8 mouse cellular contexts compared by ENCODE assay signal in genomic region chr8:12607223-12607622, GRCm38 (mm10). TPM values are rescaled to one million over a fixed set of nuclear protein-coding genes. Genes with fewer than 3 reads are reported as not detected.
DNase-seq lines count a peak whose midpoint lies in the region; ATAC-seq lines count a peak whose summit lies in the region.

No protein-coding gene starts in this region.

- no peaks in the 10 kb centered on the region for H3K27me3 ChIP-seq in embryonic facial prominence, embryonic 11.5 days (ENCODE audit: control insufficient read depth, insufficient read depth, low read length)
- H3K27me3 ChIP-seq in liver, embryonic 13.5 days: peaks cover 21% of the 10 kb centered on the region
- H3K27me3 ChIP-seq in neural tube, embryonic 15.5 days (replicated peaks): peaks cover 7% of the 10 kb centered on the region

- intact Hi-C loops in heart, postnatal 10 days (cut with DNase I): loop anchor here (1.0 to 2.0 kb wide), 2 partner anchors 72 to 650 kb away; no protein-coding TSS in a partner anchor

- DNase-seq in adrenal gland, postnatal 25 days: peak; percentile 65
- peak; percentile 82 for DNase-seq in embryonic facial prominence, embryonic 11.5 days (ENCODE audit: low spot score)
- DNase-seq in heart, postnatal 10 days: peak; percentile 71 to 87
- peak; percentile 86 to 90 for DNase-seq in kidney, postnatal 25 days
- DNase-seq in liver, embryonic 13.5 days: peak; percentile 53
- DNase-seq in testis, postnatal 10 days (ENCODE audit: low spot score): peak; percentile 88

- 21% methylated on average over 6 of the region's 6 CpGs for WGBS in embryonic facial prominence, embryonic 11.5 days
- WGBS in liver, embryonic 13.5 days (ENCODE audit: insufficient replicate concordance): 25% methylated on average over 6 of the region's 6 CpGs
- 27% methylated on average over 6 of the region's 6 CpGs for WGBS in neural tube, embryonic 15.5 days

- H3K4me2 ChIP-seq in embryonic facial prominence, embryonic 11.5 days (ENCODE audit: low read depth, low read length): no peak overlapping the region
- H3K4me2 ChIP-seq in liver, embryonic 13.5 days: no peak overlapping the region
- no peak overlapping the region for H3K4me2 ChIP-seq in neural tube, embryonic 15.5 days

- peak; percentile 94 for ATAC-seq in CD4-positive, CD25-positive, alpha-beta regulatory T cell, adult 4 months
- ATAC-seq in embryonic facial prominence, embryonic 11.5 days (replicated peaks; ENCODE audit: insufficient number of reproducible peaks, low FRiP score, low TSS enrichment, low read depth): no peak; the same call in 1 of the 2 replicates
- peak; percentile 55; the same call in 1 of the 2 replicates for ATAC-seq in liver, embryonic 13.5 days (ENCODE audit: low read depth)
- peak; percentile 55; the same call in 1 of the 2 replicates for ATAC-seq in neural tube, embryonic 15.5 days (ENCODE audit: low FRiP score)

- no peak overlapping the region for H3K4me3 ChIP-seq in embryonic facial prominence, embryonic 11.5 days (ENCODE audit: low read depth, low read length)
- no peak overlapping the region for H3K4me3 ChIP-seq in liver, embryonic 13.5 days (replicated peaks)
- no peak overlapping the region for H3K4me3 ChIP-seq in neural tube, embryonic 15.5 days (replicated peaks)

- H3K9me3 ChIP-seq in embryonic facial prominence, embryonic 11.5 days (replicated peaks; ENCODE audit: control insufficient read depth, low read length): no peaks in the 10 kb centered on the region
- no peaks in the 10 kb centered on the region for H3K9me3 ChIP-seq in liver, embryonic 13.5 days (replicated peaks)
- H3K9me3 ChIP-seq in neural tube, embryonic 15.5 days (replicated peaks): no peaks in the 10 kb centered on the region

- H3K27ac ChIP-seq in embryonic facial prominence, embryonic 11.5 days (replicated peaks; ENCODE audit: low read depth, low read length): no peak overlapping the region
- no peak overlapping the region for H3K27ac ChIP-seq in liver, embryonic 13.5 days
- no peak overlapping the region for H3K27ac ChIP-seq in neural tube, embryonic 15.5 days (replicated peaks)

- no peak overlapping the region for H3K9ac ChIP-seq in embryonic facial prominence, embryonic 11.5 days (replicated peaks; ENCODE audit: low read length)
- no peak overlapping the region for H3K9ac ChIP-seq in liver, embryonic 13.5 days
- H3K9ac ChIP-seq in neural tube, embryonic 15.5 days (replicated peaks): no peak overlapping the region

- no peaks in the 10 kb centered on the region for H3K36me3 ChIP-seq in embryonic facial prominence, embryonic 11.5 days (replicated peaks; ENCODE audit: control insufficient read depth, insufficient read depth, low read depth, low read length)
- no peaks in the 10 kb centered on the region for H3K36me3 ChIP-seq in liver, embryonic 13.5 days
- no peaks in the 10 kb centered on the region for H3K36me3 ChIP-seq in neural tube, embryonic 15.5 days

- H3K4me1 ChIP-seq in embryonic facial prominence, embryonic 11.5 days (ENCODE audit: control insufficient read depth, insufficient read depth, low read length): no peaks in the 10 kb centered on the region
- peaks cover 4% of the 10 kb centered on the region; the same call in 1 of the 2 replicates for H3K4me1 ChIP-seq in liver, embryonic 13.5 days (replicated peaks)
- no peaks in the 10 kb centered on the region for H3K4me1 ChIP-seq in neural tube, embryonic 15.5 days

RNA-seq across cellular contexts. Expression of gene Spaca7, which starts 34.4 kb away (rescaled TPM):
- not detected for polyA plus RNA-seq in CD4-positive, CD25-positive, alpha-beta regulatory T cell, adult 4 months (2017; shearing (Covaris generic))
- total RNA-seq in adrenal gland, postnatal 25 days (2021): not detected in 2 replicates
- polyA plus RNA-seq in embryonic facial prominence, embryonic 11.5 days (2014; fragmentation: Nextera tagmentation; extraction: Ambion mirVana): not detected in 2 replicates
- not detected for total RNA-seq in heart, postnatal 10 days (2021)
- not detected in 2 replicates for polyA plus RNA-seq in liver, embryonic 13.5 days (2015; fragmentation: Nextera tagmentation; extraction: Ambion mirVana)
- not detected in 2 replicates for polyA plus RNA-seq in neural tube, embryonic 15.5 days (2015; fragmentation: Nextera tagmentation; extraction: Ambion mirVana)
